Mouse (Mus musculus): ENCODE data around the gene Plscr2. TPM values are rescaled to one million over a fixed set of nuclear protein-coding genes. Genes with fewer than 3 reads are reported as not detected.

Plscr2 gene
- polyA plus RNA-seq, 1 experiment from 2014 or later, result 1.4 TPM

Other genes with a start within 250 kb of the Plscr2 start
- gene Plscr5, start 82.7 kb upstream of the Plscr2 start, polyA plus RNA-seq (2014; fragmentation: Nextera tagmentation; extraction: Ambion mirVana), result 0.19 TPM in 1 of 2 replicates, not detected in the other
- 26.0 and 27.6 TPM in 2 replicates for gene Plscr1, start 25.9 kb upstream of the Plscr2 start, polyA plus RNA-seq (2014; fragmentation: Nextera tagmentation; extraction: Ambion mirVana)
- not detected in 2 replicates for gene 1700057G04Rik, start 33.8 kb downstream of the Plscr2 start, polyA plus RNA-seq (2014; fragmentation: Nextera tagmentation; extraction: Ambion mirVana)
- gene Plscr4, start 181.8 kb downstream of the Plscr2 start, polyA plus RNA-seq (2014; fragmentation: Nextera tagmentation; extraction: Ambion mirVana), result 1.9 and 2.1 TPM in 2 replicates

All from hindbrain, embryonic 11.5 days (tissue).